Mouse (Mus musculus) natural killer cell, adult 2 months (primary cell): ENCODE measurements at regions not wholly inside any gene's neighbourhood (a gene's known extent, or its start where the extent isn't known, plus 50 kb on each side); places are given as distances from the start of the nearest gene placed in this dataset.

Experiments used
- DNase-seq, 2 experiments: peaks; one replicate each; pipeline ENCODE4 v3.0.0; 2022; ENCODE audit warnings: low spot score in 2 of 2

DNA sequence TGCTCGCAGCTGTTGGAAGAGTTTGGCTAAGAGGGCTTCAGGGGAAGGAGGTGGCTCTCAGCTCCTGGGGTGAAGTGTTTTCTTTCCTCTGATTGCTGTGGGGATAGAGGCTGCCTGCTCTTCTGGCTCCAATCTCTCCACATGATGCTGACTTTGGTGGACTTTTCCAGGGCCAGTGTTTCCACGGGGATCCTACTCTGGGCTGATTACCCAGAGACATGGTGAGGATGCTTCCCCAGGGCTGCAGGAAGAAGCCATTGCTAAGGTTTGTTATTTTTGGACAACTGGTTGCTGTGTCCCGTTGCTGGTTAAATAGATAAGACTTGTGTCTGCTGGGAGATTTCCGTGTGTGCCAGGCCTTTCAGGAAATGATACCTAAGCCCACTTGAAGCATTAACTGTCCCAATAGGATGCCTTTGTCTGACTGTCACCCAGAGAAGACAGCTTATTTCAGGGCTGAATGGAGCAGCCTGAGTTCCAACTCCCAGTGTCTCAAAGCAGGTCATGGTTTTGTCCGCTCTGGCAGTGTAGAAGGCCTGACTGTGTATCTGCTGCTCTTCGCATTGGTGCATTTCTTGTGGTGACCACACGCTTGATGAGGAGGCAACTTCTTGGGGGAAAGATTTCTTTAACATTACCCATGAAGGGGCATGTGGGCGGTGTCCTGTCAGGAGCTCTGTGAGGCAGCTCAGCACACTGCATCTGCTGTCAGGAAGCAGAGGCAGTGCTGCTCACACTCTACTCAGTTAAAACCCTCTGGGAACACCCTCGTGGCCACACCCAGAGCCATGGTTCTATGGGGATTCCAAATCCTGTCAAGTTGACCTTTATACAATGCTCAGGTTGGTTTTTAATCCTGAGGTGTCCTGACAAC is 228.3 kb upstream of the Gadl1 start:
- DNase-seq = no peak

DNA sequence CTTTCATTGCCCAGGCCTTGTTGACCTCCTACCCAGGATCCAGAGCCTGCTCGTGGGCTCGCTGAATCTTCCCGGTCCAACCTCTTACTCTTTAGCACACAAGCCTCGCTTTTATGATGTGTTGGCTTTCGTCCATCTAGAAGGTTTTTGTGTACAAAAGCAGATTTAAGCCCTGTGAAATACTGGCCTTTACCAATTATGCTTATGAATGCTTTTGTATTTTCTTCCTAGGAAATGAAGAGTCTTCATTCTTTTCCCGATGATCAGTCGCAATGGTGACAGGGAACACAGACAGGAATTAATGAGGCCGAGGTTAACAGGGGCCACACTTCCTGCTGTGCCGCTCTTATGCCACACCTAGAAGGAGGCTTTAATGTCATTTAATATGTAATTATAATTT is 227.4 kb upstream of the Gadl1 start:
- no peak for DNase-seq

DNA sequence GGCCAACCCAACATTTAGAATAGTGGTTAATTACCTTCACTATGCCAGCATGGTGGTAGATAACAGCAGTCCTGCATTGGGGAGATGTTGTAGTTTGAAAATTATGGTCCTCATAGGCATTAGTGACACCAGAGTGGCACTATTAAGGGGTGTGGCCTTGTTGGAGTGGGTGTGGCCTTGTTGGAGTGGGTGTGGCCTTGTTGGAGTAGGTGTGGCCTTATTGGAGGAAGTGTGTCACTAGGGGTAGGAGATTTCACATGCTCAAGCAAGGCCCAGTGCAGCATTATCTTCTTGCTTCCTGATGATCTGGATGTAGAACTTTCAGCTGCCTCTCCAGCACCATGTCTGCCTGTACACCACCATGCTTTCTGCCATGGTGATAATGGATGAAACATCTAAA is 225.3 kb upstream of the Gadl1 start:
- DNase-seq = peak in 1 of 2 experiments; percentile 16

DNA sequence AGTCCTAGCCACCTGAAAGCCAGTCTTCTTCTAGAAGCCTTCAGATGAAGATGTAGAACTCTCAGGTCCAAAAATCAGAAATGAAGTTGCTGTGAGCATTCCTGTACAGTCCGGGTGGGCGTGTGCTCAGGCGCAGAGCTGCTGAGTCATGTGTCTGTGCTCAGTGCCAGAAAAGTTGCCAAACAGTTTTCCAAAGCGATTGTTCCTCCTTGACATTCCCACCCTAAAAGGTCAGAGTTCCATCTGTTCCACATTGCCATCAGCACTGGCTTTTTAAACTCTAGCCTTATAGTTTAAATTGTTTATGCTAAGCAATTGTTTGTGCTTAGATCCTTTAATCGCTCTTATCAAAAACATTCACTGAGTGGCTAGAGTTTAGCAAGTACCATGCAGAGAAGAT is 222.7 kb upstream of the Gadl1 start:
- DNase-seq = no peak

DNA sequence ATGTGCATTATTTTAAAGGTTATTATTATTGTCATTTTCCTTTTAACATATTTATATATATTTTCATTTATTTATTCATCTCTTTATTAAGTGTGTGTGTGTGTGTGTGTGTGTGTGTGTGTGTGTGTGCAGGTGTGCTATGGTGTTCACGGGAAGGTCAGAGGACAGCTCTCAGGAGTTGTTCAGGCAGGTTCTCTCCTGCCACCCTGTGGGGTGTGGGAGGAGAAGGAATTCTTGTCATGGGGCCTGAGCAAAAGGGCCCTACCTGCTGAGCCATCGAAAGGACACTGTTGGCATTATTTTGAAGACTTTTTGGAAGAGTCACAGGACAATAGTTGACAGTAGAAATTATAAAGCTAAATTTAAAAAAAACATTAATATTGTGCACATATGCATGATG is 216.4 kb upstream of the Gadl1 start:
- no peak for DNase-seq

DNA sequence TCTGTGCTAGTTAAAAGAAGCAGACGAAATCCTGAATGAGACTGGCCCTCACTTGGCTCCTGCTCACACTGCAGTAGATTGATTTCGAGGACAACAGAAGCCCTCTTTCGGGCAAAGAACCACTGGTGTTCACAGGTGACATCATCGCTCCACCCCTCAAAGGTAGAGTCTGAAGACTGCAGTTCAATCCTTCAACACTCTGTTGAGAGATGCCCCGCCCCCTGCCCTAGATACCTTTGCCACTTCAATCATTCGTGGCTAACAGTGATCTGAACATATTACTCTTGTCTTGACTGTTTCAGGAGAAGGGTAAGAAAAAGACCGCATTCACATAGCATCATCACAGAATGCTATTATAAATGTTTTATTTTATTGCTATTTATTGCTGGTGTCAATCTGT is 205.5 kb upstream of the Gadl1 start:
- peak; percentile 1 to 15 for DNase-seq

DNA sequence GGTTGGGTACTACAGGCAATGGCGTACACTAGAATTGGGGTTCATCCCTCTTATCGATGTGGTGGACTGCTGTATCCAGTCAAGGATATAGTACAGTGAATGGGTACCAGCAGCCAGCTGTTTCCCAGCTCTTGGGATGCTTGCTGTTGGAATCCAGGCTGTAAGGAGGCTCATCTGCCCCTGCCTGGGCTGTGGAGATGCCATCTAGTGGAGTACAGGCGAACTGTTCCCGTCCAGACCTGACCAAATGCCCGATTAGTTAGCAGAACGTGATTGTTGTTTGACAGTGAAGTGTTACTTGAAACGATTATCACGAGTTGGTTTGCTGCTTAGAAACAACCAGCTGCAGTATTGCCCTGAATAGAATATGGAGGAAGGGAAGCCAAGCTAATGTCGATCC is 205.0 kb upstream of the Gadl1 start:
- DNase-seq = peak; percentile 6 to 38

DNA sequence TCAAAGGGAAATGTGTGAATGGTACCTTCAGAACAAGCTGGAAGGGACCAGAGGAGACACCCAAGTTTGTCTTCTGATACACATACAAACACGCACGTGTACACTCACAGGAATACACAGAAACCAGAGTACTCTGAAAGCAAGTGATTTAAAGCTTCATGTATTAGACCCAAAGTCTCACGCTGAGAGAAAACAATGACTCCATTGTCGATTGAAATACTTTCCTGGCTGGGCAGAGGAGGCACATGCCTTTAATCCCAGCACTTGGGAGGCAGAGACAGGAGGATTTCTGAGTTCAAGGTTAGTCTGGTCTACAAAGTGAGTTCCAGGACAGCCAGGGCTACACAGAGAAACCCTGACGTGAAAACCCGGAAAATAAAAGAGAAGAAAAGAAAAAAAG is 203.5 kb upstream of the Gadl1 start:
- DNase-seq = no peak

DNA sequence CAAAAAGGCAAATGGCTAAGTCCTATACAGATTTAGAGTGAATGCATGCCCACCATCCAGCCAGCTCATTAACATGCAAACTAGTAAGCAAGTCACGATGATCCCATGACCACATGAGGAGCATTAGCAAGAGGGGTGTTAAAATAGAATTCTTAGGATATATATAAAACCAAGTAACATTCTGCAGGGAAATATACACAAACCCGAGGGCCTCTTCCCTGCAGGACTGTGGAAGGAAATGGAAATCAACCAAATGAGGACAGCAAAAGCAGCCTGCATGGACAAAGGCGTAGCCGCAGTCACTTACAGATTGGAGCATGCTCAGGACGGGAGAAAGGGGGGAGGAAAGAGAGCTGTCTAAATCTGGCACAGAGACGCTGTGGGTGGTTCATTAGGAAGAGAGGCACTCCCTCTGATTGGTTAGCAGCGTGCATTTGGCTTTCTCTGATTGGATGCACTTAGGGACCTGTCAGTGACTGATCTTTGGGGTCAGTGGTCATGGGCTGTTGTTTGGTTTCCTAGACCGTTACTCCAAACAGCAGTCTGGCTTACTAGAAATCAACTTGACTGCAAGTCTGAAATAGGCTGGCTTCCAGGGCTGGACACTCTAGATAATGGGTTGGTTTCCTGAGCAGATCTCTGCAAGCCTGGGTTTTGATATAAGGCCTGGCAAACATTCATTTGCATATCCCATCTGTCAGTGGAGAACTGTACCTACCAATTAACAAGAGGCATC is 200.9 kb upstream of the Gadl1 start:
- DNase-seq = no peak

DNA sequence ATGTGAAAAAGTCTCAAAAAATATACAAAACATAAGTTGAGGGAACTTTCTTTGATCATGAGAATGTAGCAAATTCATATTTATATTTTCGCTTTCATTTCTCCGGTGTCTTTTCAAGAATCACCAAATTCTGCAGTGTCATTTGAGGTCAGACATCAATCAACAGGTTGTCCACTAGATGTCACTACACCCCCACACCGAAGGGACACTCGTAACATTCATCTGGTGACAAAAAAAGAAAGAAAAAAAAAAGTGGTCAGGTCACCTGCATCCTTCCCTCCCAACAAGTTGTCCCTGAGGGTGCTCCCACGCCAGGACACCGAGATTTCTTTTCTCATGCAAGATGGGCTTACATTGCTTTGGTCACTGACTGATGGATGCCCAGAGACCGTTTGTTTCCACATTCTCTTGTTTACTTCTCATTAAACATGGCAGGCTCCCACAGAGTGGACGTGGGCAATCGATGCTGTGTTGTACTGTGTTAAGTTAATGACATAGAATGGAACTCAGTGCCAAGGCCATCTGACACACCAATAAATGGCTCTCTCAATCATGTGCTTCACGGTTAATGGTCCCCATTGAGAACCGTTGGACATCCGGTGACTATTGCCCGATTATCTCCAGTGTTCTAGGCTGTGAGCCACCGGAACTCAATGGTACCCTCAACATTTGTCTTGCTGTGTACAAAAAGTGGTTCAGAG is 199.1 kb upstream of the Gadl1 start:
- DNase-seq = peak; percentile 8 to 52

DNA sequence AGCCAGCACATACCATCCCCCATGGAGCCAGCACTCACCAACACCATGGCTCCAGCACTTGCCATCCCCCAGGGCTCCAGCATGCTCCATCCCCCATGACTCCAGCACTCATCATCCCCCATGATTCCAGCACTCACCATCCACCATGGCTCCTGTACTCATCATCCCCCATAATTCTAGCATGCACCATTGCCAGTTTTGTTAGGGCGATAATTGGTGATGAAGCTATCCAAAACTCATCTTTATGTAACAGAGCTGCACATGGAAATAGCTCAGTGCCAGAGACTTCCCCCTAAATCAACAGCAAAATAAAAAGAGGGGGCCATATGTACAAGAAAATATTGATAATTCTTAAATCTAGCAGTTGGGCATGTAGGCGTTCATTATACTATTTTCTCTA is 188.9 kb upstream of the Gadl1 start:
- no peak for DNase-seq

DNA sequence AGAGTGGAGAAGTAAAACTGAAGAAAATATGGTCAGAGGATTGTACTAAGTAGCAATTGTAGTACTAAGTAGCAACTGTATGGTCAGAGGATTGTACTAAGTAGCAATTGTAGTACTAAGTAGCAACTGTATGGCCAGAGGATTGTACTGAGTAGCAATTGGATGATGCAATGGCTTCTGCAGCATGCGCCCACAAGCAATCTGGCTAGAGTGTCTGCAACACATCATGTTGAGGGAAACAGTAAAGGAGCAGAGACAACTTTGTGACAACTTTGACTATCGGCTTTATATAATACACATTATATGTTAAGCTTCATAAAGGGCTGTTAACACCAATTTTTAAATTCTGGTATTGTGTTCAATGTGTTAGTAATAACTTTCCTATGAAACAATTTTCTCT is 188.4 kb upstream of the Gadl1 start:
- DNase-seq = no peak

DNA sequence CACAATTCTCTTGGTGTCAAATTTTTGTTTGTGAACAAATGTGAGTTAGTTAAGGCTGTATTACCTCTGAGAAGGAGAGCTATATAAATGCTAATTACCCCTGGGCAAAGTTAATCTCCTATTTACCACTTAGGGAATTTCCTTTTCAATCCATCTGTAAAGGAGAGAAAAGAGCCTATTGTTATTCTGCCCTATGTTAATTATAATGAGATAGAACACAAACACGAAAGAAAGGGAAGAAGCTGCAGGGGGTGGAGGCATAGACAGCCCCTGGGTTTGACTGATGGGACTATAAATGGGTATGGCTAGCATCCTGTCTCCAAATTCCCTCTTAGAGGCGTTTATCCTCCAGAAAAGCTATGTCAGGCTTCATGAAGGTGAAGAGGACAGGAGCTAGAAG is 185.2 kb upstream of the Gadl1 start:
- DNase-seq = no peak

DNA sequence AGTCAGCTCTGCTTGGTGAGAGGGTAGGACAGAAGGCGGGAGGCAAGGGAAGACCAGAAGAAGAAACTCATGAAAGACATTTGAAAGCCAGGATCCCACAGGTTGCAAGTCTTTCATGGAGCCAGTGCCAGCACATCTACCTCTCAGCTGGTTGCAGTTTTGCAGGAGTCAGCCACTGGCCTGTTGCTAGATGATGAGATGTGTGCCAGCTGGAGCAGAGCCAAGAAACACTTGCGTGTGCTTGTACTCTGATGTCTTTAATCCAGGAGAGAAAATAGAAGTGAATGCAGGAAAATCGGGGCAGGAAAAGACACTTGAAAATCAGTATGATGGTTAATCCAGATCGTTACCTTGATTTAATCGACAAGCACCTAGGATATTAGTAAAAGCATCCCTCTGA is 181.9 kb upstream of the Gadl1 start:
- no peak for DNase-seq

DNA sequence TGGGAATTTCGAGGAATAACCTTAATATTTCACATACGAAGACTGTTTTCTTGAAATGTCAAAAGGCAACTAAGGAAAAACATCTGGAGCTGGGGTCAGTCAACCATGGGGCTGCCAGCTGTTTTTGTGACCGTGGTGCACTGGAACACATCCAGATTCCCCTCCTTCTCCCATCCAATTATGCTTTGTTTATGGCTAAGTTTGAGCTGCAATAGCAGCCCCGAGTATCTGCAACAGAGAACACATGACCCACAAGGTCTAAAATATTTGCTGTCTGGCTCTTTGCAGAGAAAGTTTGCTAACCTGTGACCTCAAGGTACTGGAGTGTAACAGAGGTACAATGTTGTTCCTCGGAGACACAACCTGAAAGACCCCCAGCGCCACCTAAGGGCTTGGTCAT is 177.7 kb upstream of the Gadl1 start:
- no peak for DNase-seq

DNA sequence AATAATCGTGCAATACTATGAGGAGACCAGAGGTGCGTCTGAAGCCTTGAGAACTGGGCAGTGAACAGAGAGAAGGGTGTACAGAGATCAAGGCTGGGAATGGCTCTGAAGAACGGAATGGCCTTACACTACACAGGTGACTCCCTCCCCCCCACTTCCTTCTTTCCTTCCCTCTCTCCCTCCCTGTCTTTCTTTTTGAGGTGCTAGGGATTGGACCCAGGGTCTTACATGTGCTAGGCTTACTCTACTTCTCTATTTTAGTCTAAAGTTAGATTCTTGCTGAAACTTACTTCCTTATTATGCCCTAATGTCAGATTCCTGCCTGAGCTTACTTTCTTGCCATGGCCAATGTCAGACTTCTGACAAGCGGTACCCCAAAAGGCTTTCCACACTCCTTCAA is 176.2 kb upstream of the Gadl1 start:
- no peak for DNase-seq

DNA sequence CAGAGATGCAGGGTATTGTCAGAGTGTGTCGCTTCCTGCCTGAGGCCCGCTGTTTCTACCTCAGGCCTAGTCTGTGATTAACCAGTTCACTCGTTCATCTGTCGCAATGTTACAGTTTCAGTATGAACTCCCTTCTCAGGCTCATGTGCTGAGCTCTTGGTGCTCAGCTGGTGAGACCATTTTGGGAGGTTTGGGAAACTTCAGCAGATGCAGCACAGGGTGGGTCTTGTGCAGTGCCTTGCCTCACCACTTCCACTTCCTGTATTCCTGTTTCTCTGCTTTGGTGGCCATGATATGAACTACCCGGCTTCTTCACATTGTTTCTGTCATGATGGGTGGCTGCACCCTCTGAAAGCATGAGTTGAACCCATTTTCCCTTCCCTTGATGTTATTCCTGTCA is 169.3 kb upstream of the Gadl1 start:
- no peak for DNase-seq

DNA sequence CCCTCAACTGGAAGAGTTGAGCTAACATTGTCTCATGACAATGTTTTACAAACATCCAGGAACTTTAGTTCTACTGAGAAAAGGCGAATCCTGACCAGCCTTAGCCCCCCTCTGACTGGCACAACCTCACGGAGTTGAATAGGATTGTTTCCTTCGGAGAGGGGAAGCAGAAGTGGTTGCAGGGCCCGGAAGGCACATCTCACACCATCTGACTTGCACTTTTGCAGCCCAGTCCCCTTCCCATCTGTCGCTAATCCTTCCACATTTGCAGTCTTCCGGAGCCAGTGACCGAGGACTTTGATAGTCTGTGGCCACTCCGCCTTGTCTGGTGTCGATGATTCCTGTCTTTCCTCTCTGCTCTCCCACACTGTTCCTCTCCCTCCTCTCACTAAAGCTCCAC is 162.8 kb upstream of the Gadl1 start:
- no peak for DNase-seq

DNA sequence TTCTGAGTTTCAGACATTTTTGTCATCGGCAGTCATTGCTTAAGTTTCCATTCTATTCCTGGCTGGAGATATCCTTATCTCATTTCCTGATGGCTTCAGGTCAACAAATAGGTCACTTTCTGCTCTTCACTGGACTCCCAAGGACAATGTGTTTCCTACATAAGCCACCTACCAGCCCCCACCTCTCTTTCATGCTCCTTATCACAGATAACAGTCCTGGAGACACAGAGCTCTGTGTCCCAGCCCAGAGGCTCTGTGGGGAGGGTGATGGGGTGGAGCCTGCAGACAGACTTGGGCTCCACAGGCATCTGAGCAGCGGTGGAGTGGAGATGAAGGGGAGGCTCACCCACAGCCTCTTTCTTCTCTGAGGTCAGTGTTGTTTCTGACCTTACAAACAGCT is 148.8 kb upstream of the Gadl1 start:
- no peak for DNase-seq

DNA sequence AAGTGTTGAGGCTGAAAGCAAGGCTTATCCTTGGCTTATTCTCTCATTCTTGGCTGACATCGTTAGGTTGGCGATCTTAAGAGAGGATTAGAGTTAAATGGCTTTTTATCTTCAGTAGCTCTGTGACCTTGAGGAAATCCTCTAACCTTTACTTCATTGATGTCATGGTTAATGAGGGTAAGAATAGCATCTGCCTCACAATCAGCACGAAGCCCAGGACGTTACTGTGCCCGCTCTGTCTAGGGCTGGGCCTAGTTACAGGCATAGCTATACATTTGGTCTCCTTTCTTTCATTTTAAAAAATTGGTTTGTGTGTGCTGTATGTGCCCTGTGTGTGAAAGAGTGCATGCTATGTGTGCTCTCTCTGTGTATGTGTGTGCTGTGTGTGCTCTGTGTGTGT is 145.1 kb upstream of the Gadl1 start:
- no peak for DNase-seq

DNA sequence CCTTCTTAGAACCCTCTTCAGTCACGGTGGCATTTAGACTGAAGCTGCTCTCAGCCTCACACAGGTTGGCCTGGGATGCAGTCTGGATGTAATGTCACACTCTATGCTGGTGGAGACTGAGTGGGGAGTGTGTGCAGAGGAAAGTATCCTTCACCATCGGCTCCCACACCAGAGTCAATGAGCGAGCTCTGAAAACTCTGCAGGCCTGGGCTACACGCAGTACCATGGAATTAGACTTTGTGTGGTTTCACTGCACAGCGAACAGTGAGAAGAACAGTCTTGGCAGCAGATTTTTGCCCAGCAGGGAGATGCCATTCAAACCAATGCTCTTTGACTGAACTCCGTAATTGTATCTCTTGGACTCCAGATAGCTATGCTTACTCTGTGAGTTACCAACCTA is 142.8 kb upstream of the Gadl1 start:
- DNase-seq = no peak

DNA sequence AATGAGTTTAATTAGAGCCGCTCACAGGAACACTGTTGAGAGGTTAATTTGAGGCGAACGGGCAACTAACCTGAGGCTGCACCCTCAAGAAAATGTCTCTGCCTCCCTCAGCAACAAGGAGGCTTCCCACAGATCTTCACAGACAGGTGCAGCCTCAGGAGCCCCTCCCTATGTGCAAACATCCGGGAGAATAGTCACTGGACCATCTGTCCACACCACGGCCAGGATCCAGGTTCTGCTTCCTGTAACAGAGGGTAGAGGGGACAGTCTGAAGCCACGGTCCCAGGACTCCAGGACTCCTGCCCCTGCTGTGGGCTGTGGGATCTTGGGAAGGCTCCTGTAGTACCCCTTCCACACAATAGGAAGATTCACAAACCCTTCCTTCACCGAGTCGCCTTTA is 134.1 kb upstream of the Gadl1 start:
- DNase-seq = no peak

DNA sequence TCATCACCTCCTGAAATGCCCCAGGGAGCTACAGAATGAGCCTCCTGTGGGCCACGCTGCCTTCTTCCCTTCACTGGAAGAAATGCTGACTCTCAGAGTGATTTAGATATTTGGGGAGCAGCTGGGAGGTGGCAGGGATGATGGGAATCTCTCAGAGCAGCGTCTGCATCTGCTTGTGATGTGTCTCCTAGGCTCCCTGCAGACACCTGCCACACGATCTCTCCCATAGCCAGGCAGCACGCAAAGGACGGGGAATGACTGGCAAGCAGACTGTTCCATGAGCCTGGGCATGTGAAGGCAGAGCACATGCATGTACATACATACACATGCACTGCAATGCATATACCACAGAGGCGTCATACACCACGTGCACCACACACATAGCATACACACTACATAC is 133.4 kb upstream of the Gadl1 start:
- DNase-seq = no peak
